Mouse (Mus musculus) c-Kit-positive CD71-positive TER-119-negative erythroid progenitor cells, embryonic 14.5 days (primary cell): Measurements from ENCODE around the gene Katnb1.

Source experiments
- DNase-seq: peaks from one replicate; pipeline ENCODE4 v3.0.0-alpha.2; 2013; ENCODE audit warnings: low read depth

Gene Katnb1

DNA sequence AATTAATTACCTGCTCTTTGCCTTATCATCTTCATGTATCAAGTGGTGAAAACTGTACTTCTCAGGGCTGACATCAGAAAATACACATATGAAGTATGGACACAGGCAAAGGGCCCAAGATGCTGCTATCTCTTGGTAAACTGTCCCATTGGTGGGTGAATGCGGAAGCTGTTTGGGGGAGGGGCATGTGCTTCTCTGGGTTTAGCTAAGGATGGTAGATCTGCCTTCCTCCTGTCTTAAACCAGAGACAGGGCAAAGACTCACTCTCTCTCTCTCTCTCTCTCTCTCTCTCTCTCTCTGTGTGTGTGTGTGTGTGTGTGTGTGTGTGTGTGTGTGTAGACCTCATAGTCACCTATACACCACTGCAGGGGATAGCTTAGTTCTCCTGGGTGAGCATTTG, 60.0 kb downstream of the Katnb1 start:
- no peak for DNase-seq

GRCm38 (mm10) chr8:95141469-95142074, 60.6 kb downstream of the Katnb1 start:
- DNase-seq: no peak

- DNase-seq: no peak
These were observed 61.3 kb downstream of the Katnb1 start for GRCm38 (mm10) chr8:95142075-95142831.

- no peak for DNase-seq
These were observed 62.2 kb downstream of the Katnb1 start for GRCm38 (mm10) chr8:95142985-95143804.

DNA sequence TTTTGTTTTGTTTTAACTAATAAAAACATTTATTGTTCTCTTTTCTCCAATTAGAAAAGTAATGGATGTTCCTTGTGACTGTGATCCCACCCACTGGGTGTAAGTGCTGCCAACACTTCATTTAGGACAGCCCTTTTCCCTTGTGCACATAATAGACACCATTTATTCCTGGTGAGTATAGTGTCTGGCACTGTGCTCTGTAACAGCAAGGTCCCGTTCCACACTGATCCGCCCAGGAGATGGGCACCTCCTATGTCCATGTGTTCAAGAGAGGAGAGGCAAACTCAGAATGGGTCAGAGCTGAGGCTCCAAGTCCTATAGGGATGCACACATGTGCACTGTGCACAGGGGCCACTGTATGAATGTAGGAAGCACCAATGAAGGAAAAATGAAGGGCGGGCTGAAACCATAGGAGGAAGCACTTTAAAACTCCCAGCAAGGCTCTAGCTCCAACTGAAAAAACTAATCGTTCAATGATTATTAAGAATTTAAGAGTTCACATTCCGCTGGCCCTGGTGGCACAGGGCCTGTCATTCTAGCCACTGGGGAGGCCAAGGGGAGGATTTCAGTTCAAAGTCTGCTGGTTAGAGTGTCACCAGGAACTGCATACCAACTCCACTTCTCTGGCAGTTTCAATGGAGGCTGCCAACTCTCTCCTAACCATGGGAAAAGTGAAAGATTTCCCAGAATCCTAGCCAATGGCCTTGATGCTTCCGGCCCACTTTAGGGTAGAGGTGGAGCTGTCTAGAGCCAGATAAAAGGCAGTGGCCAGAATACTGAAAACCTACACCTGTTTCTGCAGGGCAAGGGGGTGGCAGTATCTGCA, 63.0 kb downstream of the Katnb1 start:
- no peak for DNase-seq

DNA sequence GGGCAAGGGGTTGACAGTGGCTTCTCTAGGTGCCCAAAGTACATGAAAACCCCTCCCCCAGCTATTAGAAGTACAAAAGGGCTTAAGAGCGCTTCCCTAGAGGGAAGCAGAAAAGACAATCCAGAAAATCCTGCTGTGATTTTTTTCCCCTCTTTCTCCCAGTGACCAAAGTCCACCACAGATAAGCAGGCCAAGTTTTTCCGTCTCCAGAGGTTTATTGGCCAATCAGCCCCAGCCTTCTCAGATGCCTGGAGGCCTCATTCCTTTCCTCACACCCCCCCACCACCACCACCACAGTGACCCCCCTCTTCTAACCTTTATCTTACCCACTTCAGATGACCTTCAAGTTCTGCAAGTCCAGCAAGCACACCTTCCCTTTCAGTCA, 63.6 kb downstream of the Katnb1 start:
- no peak for DNase-seq

- DNase-seq: no peak
These were observed 65.2 kb downstream of the Katnb1 start for GRCm38 (mm10) chr8:95146044-95146745.

GRCm38 (mm10) chr8:95146846-95147245, 65.9 kb downstream of the Katnb1 start:
- DNase-seq: no peak

GRCm38 (mm10) chr8:95149426-95149825, 68.4 kb downstream of the Katnb1 start:
- no peak for DNase-seq

GRCm38 (mm10) chr8:95150608-95151007, 69.6 kb downstream of the Katnb1 start:
- no peak for DNase-seq
